Mouse (Mus musculus): ENCODE data around the gene Olfr95. TPM values are rescaled to one million over a fixed set of nuclear protein-coding genes. Genes with fewer than 3 reads are reported as not detected.
"Not testable (repeated sequence)": the region's sequence is repeated elsewhere in the genome, so short reads cannot be mapped to it uniquely, and the experiment has no call there.

Gene Olfr95
- not detected in 2 replicates for total RNA-seq (2015)
- total RNA-seq (2017): not detected in 2 replicates

DNA sequence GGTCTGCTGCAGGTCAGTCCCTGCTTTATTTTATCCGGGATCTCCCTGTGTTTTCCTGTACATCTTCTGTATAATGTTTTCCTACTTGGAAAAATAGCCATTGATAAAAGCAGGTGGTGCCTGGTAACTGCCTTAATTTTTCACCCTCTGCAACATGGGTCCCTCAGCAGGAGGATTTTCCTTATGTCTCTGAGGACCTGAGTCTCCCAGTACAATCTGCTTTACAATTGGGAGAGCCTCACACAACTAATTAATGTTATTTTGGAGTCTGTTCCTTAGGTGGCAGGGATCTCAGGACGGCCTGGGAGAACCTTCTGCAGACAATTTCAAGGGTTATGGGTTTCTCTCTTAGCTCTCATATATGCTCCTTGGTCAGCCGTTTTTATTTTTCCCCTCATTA is at the start of gene Olfr95:
Gene Olfr95, minus strand, starts transcription at position 101 of the 400 bp plus-strand sequence.
- ATAC-seq (replicated peaks; ENCODE audit: poor library complexity): no peak

DNA sequence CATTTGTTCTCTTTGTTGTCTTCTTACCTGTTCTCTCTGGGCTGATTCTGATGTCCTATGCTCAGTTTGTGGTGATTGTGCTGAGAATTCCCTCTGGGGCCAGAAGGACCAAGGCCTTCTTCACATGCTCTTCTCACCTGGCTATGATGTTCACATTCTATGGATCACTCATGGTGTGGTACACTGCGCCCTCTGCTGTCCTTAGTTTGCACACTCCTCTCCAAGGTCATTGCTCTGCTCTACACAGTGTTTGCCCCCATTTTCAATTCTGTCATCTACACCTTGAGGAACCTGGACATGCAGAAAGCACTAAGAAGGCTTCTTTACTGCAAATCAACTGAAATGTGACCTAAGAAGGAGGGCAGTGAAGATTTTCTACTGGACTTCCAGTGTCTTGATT is 37.6 kb upstream of the Olfr95 start:
- peak; percentile 89 for ATAC-seq (replicated peaks; ENCODE audit: poor library complexity)

DNA sequence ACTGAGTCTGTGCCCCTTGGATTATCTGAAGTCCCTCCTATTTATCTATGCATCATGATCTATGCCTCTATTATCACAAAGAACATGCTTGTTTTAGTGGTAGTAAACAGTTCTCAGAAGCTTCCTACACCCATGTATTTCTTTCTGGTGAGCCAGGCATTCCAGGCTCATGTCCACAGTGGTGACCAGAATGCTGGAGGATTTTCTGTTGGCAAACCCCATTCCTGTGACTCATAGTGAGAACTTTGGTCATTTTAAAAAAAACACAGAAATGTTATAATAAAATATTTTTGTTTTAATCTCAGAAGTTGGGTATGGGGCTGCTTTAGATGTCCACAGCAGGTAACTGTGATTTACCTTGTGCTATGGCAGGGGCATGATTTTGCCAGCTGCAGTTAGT is 36.5 kb upstream of the Olfr95 start:
- ATAC-seq (replicated peaks; ENCODE audit: poor library complexity): no peak

DNA sequence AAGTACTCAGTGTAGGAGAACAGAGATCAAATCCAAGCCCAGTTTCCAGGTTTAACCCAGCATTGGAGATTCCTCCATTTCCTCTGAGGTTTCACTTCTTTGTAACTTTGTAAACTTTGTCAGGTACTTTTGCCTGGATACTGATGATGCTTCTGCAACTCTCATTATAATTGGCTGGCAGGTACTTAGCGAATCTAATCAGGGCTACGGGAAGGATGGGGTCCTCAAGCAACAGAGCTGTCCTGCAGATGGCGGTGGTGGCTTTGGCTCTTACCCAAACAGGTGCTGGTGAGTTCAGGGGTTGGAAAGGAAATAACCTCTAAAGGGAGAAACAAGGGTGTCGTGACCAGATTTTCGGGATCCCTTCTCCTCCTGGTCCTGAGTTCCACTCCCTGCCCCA is 33.8 kb upstream of the Olfr95 start:
- peak; percentile 98 for ATAC-seq (replicated peaks; ENCODE audit: poor library complexity)

DNA sequence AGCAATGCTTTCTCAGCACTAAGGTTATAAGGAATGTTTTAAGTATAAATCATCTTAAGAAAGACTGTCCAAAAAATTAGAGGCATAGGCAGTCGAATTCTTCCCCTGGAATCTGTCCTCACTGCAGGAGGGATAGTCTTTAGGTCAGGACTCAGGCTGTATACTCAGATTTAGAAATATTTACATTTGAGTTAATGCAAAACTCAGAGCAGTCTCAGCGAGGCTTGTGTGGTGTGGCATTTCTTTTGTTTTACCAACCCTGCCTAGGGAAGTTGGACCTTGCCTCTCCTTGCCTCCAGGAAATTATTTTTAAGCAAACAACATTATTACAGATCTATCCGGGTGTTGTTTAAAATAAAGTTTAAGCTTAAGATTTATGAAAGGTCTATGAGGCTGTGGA is 29.3 kb upstream of the Olfr95 start:
- no peak for ATAC-seq (replicated peaks; ENCODE audit: poor library complexity)

DNA sequence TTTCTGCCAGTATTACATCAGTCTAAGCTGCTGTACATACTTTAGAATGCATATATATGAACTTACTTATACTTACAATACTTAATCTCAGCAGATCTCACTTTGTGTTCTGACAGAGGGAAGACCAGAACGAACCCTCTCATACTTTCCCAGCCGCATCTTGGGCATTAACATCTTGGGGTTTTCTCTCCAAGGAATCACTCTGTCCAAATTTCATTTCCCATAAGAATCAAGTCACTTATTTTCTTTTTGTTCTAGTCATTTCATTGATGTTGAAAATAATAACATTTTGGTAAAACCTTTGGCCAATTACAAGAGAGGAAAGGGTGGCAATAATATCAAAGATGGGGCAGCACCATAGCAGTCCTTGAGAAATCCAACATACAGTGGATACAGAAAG is 24.3 kb upstream of the Olfr95 start, which contains the start of gene Olfr97:
Gene Olfr97, minus strand, starts transcription at position 101 of the 400 bp plus-strand sequence.
- not testable (repeated sequence) for ATAC-seq (replicated peaks; ENCODE audit: poor library complexity)

DNA sequence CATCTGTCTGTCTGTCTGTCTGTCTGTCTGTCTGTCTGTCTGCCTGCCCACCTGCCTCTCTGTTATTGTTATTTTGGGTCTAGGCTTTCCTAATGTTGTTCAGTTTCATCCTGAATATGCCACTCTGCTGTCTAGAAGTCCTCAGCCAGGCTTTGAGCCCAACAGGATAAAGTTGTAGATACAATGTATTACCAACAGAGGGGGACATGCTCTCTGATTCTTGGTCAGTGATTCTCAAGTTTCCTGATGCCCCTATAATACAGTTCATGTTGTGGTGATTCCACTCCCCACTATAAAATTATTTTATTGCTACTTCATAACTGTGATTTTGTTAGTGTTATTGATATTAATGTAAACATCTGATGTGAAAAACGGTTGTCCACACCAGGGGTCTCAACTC is 9.0 kb upstream of the Olfr95 start:
- 0 out of 2 replicates have a peak, but pooled peaks have one; percentile 37 for ATAC-seq (replicated peaks; ENCODE audit: poor library complexity)

DNA sequence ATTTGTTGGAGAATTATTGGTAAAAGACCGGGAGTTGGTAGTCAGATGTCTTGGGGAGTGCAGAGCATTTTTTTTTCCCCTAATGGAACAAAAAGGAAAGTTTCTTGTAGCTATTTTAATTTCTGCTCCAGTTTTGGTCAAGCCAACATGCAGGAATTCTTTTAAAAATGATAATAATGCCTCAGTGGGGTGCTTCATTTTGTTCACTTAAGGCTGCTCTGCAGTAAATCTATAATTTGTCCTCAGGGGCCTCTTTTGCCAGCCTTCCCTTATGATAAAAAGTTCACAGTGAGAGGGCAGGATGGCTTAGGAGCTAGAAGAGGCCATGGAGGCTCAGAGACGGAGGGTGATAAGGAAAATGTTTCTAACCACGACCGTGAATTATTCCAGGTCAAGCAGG is 6.9 kb upstream of the Olfr95 start, which contains the start of gene Olfr96:
Gene Olfr96, plus strand, starts transcription at position 301 of the 400 bp plus-strand sequence.
- ATAC-seq (replicated peaks; ENCODE audit: poor library complexity): no peak

DNA sequence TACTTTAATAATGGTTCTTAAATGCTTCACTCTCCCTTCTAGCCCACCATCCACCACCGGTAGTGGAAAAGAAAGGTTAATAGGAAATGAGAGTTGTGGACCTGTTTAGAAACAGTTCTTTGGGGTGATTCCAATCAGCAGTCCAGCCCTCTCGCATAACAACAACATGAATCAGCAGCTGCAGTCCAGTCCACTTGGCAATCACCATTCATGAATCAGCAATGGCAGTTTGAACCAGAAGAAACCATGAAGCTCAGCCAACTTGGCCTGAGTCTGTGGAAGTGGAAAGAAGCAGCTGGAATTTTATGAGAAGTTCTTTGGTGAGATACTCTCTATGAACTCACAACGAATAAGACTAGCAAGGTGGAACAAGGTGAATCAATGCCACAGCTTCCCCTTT is 5.6 kb upstream of the Olfr95 start:
- ATAC-seq (replicated peaks; ENCODE audit: poor library complexity): no peak

DNA sequence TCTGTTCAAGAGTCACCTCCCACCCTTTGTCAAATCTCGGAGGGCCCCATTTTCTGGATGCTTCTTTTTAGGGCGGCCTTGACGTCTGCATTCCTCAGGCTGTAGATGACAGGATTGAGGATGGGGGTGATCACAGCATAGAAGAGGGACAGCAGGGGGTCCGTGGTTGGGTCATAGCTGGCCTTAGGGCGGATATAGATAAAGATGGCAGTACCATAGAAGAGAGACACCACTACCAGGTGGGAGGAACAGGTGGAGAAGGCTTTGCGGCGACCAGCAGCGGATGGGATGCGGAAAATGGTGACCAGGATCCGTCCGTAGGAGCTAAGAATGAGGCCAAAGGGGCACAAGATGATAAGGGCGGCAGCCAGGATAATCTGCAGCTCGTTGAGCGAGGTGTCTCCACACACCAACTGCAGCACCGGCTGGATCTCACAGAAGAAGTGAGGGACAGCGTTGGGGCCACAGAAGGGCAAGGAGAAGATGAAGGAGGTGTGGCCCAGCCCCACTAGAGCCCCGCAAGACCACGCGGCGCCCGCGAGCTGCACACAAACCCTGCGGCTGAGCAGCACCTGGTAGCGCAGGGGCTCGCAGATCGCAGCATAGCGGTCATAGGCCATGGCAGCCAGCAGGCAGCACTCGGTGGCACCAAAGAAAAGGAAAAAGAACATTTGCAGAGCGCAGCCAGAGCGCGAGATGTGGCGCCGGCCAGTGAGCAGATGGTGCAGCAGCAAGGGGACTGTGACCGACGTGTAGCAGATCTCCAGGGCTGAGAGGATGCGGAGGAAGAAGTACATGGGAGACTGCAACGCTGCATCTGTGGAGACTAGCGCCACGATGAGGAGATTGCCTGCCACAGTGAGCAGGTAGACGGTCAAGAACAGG is 1.8 kb downstream of the Olfr95 start:
- ATAC-seq (replicated peaks; ENCODE audit: poor library complexity): no peak

DNA sequence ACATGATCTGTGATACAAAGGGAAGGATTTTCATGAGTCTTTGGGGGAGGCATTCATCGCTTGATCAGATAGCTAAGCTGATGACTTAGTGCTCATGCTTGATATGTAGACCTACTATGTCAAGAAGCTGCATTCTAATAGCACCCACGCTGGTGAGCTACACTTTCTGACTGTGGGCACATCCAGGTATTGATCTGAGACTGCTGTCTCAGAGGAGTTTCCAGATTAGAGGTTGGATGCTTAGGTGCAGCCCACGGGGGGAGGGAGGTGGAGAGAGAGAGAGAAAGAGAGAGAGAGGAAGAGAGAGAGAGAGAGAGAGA is 9.0 kb downstream of the Olfr95 start:
- peak; percentile 15; the same call in 1 of the 2 replicates for ATAC-seq (replicated peaks; ENCODE audit: poor library complexity)

DNA sequence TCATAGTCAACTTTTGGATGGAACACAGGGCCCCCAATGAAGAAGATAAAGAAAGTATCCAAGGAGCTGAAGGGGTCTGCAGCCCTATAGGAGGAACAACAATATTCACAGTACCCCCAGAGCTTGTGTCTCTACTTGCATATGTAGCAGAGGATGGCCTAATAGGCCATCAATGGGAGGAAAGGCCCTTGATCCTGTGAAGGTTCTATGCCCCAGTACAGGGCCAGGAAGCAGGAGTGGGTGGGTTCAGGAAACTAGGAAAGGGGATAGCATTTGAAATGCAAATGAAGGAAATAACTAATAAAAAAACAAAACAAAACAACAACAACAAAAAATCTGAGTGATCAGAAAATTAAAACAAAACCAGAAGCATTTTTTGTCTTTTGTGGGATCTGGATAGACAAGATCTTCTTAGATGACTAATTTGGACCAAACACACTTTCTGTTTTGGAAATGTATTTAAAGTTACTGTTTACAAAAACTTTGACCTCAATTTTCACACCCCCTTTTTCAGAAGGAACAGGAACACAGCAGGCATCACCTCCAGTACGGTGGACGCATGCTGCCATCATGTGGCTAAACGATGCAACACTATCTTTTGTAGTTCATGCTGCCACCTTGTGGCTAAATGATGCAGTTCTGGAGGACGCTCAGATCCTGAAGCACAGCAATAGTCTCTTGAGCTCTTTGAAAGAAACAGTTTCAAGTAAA is 9.6 kb downstream of the Olfr95 start:
- peak; percentile 100 for ATAC-seq (replicated peaks; ENCODE audit: poor library complexity)

DNA sequence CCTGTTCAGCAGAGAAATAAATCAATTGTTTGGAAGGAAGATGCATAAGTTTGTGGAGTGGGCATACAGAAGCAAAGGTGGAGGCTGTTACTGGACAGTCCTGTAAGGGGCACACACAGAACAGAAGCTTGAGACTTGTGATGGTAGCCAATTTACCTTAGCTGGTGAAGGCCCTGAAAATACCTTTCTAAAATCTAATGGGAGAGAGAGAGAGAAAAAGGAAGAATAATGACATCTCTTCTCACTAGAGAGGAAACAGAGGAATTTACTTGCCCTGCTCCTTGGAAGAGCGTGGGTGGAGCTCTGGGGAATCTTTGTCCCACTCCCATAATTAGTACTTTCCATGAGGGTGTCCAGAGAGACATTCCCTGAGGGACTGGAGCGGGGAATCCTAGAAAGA is 12.0 kb downstream of the Olfr95 start, which contains the start of gene Olfr94:
Gene Olfr94, minus strand, starts transcription at position 101 of the 400 bp plus-strand sequence.
- no peak for ATAC-seq (replicated peaks; ENCODE audit: poor library complexity)

DNA sequence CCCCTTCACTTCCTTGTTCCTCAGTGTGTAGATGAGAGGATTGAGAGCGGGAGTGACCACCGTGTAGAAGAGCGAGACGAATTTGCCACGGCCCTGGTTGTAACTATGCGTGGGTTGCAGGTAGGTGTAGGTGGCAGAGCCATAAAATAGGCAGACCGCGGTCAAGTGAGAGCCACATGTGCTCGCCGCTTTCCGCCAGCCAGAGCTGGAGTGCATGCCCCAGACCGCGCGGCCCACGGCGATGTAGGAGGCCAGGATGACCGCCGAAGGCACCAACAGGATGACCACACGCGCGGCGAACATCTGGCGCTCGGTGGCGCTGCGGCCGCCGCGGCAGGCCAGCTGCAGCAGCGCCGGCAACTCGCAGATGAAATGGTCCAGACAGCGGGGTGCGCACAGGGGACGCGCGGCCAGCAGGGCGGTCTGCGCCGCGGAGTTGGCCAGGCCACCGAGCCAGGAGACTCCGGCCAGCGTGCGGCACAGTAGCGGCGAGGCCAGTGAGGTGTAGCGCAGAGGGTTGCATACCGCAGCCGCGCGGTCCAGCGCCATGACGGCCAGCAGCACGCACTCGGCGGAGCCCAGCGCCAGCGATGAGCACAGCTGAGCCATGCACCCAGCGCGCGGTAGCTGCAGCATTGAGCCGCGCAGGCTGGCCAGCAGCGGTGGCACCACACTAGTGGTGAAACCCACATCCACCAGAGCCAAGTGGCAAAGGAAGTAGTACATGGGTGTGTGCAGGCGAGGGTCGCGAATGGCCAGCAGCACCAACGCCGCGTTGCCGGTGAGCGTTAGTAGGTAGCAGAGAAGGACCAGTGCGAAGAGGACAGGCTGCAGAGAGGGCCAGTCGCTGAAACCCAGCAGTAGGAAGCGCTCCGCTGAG is 15.8 kb downstream of the Olfr95 start:
- ATAC-seq (replicated peaks; ENCODE audit: poor library complexity): peak; percentile 50

DNA sequence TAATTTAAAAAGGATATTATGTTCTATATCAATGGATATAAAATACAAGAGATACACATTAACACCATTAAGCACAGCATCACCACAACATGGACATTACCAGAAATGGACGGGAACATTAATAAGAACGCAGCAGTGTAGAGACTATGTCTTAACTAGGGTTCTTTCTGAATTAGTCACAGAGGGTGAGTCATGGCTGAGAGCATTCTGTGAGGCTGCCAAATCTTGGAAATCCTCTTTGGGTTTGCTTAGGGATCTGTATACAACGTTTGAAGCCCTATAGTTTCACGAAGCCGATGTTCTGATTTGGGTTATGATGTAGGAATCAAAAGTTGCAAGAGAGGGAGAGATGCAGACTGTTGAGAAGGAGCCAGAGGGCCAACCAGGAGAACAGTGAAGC is 18.1 kb downstream of the Olfr95 start:
- ATAC-seq (replicated peaks; ENCODE audit: poor library complexity): no peak

DNA sequence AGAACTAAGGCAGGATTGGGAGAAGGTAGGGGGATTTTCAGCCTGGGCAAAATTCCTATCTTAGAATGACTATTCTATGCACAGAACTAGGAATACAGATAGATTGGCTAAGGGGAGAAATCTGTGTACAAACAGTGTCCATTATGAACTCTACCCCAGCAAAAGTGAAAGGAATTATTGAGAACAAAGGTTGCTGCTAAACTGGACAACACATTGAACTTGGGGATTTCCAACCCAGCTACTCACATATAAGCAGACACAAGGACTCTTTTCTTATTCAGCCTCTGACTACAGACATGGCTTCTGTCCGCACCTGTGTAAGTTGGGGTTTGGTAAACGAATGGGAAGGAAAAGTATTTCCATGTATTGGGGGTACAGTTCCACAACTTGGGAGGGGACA is 19.3 kb downstream of the Olfr95 start, which contains the start of gene Ubd:
Gene Ubd, plus strand, starts transcription at position 237 of the 400 bp plus-strand sequence.
- no peak for ATAC-seq (replicated peaks; ENCODE audit: poor library complexity)

DNA sequence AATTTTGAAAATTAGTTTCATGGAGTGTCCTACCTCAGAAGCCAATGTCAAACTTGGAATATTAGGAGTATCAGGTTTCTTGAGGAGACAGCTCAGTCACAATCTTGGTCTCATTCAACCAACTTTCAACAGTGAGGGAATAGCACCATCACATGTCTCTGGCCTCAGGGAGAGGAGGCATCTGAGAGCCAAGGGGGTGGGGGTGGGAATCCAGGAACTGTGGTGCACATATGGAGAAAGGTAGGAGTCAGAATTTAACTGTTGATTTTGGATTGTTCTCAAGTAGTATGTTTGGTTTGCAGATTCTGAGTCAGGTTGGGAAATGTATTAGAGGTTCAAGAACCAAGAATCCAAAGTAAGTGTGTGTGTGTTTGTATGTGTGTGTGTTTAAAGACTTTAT is 19.9 kb downstream of the Olfr95 start:
- no peak for ATAC-seq (replicated peaks; ENCODE audit: poor library complexity)

DNA sequence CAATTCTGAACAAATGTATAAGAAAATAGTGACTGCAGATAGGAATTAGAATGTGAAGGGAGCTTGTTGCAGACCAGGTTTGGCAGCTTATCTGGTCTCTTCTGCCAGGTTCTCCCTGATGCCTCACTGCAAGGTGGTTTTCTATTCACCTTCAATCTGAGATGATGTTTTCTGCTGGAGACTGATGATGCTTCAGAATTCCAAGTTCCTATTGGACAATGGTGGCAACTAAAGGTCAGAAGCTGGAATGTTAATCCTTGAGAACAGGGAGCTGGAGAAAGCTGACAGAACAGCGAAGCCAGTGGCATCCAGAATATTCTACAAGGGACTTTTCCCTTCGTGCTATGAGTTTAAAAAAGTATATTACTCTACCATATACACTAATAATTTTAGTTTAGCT is 22.2 kb downstream of the Olfr95 start:
- no peak for ATAC-seq (replicated peaks; ENCODE audit: poor library complexity)

DNA sequence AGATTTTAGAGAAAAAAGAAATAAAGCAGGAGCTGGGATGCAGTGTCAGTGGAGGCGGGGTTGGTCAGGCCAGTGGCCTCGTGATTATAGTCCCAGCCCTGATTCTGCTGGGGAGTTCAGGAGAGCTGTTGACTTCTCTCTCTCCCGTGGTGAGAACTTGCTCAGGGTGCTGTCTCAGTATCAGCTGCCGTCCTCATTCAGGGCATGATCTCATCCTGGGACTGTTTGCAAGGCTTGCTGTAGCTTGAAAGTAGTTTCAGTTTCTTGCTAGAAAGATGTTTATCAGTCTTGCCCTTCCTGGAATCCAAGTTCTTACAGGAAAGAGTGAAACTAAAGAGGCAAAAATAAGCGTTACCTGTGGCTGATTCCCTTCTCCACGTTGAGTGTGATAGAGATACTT is 27.4 kb downstream of the Olfr95 start:
- no peak for ATAC-seq (replicated peaks; ENCODE audit: poor library complexity)

DNA sequence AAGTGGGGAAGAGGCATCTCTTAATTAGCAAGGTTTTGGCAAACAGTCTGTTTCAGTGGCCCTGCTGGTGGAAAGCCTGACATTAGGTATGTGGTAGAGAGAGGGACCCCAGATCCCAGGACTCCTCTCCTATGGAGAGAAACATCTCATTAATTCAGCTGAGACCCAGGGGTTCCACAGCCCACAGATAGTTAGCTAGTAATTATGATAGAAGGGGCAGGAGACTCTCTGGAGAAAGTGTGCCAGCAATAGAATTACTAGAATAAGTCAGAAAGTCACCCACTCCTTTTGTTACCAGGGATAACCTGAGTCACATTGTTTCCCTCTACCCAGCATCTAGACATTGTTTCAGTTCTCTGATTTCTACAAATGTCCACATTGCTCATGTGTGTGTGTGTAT is 51.5 kb downstream of the Olfr95 start, which contains the start of gene Olfr93:
Gene Olfr93, minus strand, starts transcription at position 101 of the 400 bp plus-strand sequence.
- no peak for ATAC-seq (replicated peaks; ENCODE audit: poor library complexity)

Measured in megakaryocyte progenitor cell, adult 5-6 weeks (primary cell).